17 mouse cellular contexts compared by ENCODE assay signal in the genomic region with DNA sequence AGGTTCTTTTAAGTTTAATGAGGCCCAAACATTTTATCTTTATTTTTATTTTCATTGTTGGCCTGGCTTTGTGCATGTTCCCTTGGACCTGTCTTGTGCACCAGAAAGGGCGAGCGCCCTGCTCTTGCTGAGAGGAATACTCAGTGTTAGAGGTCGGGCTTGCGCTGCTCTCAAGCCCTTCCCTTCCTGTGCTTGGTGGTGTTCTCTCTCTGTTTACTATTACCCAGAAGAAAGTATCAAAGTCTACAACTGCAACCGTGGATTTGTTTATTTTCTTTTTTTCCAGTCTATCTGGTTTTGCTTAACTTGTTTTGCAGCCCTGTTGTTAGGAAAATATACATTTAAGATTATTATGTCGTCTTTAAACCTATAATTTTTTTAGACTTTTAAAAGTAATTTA.
"Had no signal": no experiment of that assay in that cellular context is flagged by ENCODE, and none has a peak within 500 bp of the region (broad histone marks: within the 10 kb centered on the region; RNA-seq: fewer than 3 reads in every experiment).

No protein-coding gene starts in this region.

- H3K4me2 ChIP-seq: lung, embryonic 15.5 days; midbrain, embryonic 12.5 days; midbrain, embryonic 15.5 days; neural tube, embryonic 12.5 days; stomach, embryonic 15.5 days had no signal

- H3K4me1 ChIP-seq: lung, embryonic 15.5 days; megakaryocyte, embryonic 14.5 days; midbrain, embryonic 12.5 days; midbrain, embryonic 15.5 days; neural tube, embryonic 12.5 days had no signal

- H3K27me3 ChIP-seq: lung, embryonic 15.5 days; midbrain, embryonic 12.5 days; midbrain, embryonic 15.5 days; neural tube, embryonic 12.5 days; stomach, embryonic 15.5 days had no signal

- ATAC-seq: liver, postnatal 0 days; lung, postnatal 0 days; midbrain, embryonic 15.5 days had no signal

- DNase-seq: liver, postnatal 0 days; lung, adult 2 months; lung, postnatal 14 days; lung, postnatal 36 days; right cerebral cortex, postnatal 14 days; thymus, adult 2 months; thymus, postnatal 25 days; thymus, postnatal 4 days had no signal

- H3K36me3 ChIP-seq: lung, embryonic 15.5 days; midbrain, embryonic 12.5 days; midbrain, embryonic 15.5 days; neural tube, embryonic 12.5 days; stomach, embryonic 15.5 days had no signal

- H3K27ac ChIP-seq: lung, embryonic 15.5 days; macrophage; midbrain, embryonic 12.5 days; midbrain, embryonic 15.5 days; neural tube, embryonic 12.5 days; stomach, embryonic 15.5 days; stomach, postnatal 0 days had no signal

- H3K9ac ChIP-seq: liver, postnatal 0 days; lung, embryonic 15.5 days; midbrain, embryonic 12.5 days; midbrain, embryonic 15.5 days; neural tube, embryonic 12.5 days; stomach, embryonic 15.5 days had no signal

- H3K9me3 ChIP-seq: lung, embryonic 15.5 days; midbrain, embryonic 12.5 days; midbrain, embryonic 15.5 days; neural tube, embryonic 12.5 days; stomach, embryonic 15.5 days had no signal

- H3K4me3 ChIP-seq: lung, embryonic 15.5 days; megakaryocyte, embryonic 14.5 days; midbrain, embryonic 12.5 days; midbrain, embryonic 15.5 days; neural tube, embryonic 12.5 days; stomach, embryonic 15.5 days had no signal
